Mouse (Mus musculus): ENCODE data around the gene Crhr1.

The Crhr1 gene

DNA sequence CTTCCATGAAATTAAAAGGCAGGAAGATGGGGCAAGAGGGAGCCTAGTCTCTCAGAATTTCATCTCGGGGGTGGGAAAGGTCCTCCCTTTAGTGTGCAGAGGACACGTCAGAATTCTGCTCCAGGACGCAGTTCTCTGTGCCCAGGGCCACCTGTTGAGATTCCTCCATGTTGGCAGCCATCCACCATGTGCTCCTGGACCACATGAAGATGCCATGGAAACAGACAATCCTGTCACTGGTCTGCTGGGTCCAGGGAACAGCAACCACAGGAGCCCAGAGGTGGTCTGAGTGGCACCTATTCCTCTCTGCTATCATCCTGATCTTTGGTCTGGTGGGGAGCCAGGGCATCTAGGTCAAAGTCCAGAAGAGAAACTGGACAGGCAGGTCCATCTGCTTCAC, 6.3 kb downstream of the Crhr1 start:
- no peak for DNase-seq (ENCODE audit: low read depth)

DNA sequence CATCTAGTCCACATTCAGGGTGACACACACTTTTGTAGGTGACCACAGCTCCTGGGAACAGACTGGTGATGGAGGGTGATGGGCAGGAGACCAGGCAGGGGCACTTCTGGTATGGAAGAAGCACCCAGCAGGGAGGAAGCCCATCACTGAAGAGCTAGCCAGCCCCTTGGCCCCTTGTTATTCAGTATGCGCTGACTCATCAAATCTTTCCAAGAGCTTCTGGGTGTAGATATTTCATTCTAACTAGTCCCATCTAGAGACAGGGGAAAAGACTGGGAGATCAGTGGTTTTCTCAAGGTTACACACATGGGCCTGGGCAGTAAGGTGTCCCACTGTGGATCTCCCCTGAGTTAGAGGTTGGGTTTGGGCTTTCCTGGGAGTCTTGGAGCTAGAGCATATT, 12.3 kb downstream of the Crhr1 start:
- no peak for DNase-seq (ENCODE audit: low read depth)

- DNase-seq (ENCODE audit: low read depth): no peak
Observed at GRCm38 (mm10) chr11:104148787-104149186, 16.1 kb downstream of the Crhr1 start.

DNA sequence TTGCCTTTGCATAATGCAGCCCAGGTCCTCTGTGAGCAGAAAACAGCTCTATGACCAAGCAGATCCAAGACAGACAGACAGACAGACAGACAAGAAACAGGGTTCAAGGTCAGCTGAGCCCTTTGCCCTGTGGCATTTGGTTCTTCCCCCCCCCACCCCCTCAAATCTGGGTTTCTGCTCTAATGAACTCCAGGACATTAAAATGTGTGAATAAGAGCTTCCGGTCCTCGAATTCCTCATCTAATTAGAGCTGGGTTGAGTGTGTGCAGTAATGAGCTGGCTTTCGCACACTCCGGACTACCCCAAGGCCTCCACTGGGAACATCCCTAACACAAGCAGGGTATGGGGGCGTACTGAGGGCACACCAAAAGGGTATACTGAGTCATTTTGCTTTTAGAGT, 18.3 kb downstream of the Crhr1 start:
- DNase-seq (ENCODE audit: low read depth): no peak

DNA sequence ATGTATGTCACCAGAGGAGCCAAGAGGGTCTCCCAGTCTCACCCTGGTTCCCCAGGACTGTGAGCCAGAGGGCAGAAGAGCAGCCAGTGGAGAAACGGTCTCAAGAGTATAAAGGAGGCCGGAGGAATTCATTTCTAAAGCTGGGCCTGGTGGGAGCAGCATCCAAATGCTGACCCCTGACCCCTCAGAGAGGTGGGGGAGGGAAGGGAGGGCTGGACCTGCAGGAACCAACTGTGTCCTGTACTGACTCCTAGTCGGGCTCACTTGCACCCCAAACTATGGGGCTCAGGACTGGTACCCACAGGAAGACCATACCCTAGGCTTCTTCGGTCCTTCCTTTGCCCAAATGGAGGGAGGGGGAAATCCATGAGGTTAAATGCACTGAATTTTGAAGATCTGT, 21.7 kb downstream of the Crhr1 start:
- no peak for DNase-seq (ENCODE audit: low read depth)

DNA sequence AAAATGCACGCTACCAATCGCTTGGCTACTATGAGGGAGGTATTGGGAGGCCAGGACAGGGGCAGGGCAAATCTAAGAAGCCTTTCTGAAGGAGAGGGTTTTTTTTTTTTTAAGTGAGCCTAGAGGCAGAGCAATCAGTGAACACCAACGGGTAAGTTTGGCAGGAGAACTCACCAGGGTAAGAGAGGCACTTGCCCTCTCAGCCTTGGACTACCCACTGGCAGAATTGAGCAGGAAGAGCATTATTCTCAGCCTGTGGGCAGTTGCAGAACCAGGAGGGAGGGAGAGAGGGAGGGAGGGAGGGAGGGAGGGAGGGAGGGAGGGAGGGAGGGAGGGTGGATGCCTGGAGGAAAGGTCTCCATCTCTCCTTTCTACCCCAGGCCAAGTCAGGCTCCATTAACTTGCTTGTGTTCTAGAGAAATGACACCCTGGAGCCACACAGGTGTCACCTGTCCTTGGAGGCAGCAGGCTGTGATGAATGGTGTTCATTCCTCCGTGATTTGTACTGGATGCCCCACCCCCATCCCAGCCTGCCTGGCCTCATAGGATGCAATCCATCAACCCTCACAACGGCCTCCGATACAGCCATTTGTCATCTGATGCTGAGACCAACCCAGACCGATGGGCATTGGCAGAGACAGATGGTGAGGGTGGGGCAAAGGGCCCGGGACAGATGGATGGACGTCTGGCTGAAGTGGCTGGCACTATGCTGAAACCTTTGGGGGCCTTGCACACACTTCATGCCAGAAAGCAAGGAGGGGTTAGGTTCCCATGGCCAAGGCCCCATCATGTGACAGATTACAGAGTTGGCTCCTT, 22.4 kb downstream of the Crhr1 start:
- no peak for DNase-seq (ENCODE audit: low read depth)

DNA sequence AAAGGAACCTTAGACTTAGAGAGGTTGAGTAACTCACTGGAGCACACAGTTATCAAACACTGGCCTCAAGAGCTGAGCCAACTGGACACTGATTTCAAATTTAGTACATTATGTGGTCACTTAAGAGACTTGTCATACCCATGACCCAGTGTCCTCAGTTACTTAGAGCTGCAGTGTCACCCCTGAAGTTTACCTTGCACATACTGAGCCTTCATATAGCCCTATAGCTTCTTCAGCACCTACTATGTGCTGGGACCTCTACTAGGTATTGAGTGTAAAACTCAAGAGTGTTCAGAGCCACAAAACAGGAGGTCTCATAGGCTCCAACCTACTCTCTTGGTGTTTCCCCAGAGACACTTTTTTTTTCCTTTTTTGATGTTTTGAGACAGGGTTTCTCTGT, 23.2 kb downstream of the Crhr1 start:
- no peak for DNase-seq (ENCODE audit: low read depth)

DNA sequence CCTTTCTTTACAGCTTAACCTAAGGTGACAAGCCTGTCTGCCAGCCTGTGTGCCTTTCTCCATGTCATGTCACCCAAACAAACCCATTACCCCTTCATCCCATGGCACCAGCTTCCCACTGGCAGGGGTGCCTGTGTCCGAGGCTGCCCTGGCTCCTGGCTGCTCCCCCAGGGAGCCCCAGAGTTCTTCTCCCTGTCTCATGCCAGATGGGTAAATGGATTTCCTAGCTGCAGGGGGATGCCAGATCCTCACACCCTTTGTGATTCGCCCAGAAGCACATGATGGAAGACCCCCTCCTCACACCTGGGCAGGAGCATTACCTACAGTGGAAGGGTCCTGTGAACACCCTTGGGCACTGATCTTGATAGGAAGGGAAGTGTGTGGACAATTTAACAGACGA, 23.7 kb downstream of the Crhr1 start:
- no peak for DNase-seq (ENCODE audit: low read depth)

GRCm38 (mm10) chr11:104157603-104158259, 25.1 kb downstream of the Crhr1 start:
- DNase-seq (ENCODE audit: low read depth): no peak

DNA sequence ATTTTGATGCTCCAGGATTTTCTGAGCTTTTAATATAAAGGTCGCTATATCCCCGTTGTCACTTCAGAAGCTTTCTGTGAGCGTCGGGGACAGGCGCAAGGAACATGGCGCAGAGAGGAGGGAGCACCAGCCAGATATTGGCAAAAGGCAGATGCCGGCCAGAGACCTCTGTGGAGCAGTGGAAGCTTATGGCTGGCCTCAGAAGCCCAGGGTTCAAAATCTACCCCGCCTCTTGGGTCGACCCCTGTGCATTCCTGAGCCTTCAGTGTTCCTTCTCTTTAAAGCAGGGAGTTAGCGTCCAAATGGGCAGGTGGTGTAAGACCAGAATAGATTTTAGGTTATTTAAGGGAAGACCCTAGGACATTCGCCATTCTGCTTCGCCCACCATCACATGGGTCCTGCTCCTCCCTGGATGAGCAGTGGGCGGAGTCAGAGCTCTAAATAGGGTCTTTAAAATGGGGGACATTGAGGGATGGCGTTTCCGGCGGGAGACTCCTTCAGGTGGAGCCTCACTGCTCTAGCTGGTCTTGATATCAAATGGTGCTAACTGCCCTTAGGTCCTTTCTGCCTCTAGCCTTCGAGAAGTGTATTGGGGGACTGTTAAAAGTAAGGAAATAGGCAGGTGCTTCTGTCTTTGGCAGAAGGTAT, 25.7 kb downstream of the Crhr1 start:
- DNase-seq (ENCODE audit: low read depth): no peak

DNA sequence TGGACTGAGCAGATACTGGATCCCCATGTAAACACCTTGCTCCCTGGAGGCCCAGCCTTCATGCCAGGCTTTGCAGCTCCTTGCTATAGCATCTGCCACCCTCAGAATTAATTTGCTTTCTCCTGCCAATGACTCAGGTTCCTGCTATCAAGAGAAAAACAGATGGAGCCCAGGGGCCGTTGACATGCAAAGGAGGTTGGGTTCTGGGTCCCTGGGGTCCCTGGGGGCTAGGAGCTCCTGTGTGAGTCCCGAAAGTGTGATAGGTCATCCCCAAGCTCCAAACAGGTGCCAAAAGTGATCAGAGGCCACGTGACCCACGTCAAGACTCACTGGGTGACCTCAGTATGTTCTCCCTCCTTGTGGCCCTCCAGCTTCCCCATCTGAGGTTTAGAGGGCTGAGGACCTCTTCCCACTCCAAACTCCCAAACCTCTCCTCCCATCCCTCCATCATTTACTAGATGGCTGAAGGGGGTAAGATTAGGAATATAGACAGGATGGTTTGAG, 27.2 kb downstream of the Crhr1 start:
- no peak for DNase-seq (ENCODE audit: low read depth)

DNA sequence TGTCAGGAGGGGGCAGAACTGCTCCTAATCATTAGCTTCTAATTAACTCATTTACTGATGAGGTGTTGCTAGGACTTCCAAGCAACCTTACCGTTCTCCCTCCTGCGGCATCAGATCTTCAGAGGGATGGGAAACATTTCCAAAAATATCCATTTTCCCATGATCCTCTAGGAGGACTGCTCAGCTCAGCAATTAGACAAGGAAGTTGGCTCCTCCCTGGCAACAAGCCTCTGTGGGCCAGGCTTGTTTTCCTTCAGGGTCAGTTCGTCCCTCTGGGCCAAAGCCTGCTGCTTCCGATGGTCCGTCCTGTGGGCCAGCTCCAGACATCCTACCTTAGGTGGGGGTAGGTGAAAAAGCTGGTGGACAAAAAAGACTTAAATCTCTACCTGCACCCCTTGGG, 28.5 kb downstream of the Crhr1 start:
- DNase-seq (ENCODE audit: low read depth): no peak

DNA sequence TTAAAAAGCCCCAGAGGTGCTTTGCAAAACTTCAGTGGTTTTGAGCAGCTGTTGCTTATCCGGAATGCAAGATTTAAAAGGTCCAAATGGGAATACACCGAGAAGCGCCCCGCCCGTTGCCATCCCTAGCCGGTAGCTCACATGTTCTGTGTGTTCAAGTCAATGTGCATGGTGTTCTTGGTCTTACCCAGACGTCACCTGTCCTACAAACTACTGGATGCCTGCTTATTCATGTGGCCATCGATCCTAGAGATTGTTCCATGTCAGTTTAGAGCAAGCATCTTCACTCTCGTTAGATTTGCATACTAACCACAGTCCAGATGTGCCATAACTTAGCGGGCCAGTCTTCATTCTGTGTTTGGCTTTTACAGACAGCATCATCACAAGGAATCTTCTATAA, 31.6 kb downstream of the Crhr1 start:
- DNase-seq (ENCODE audit: low read depth): no peak

GRCm38 (mm10) chr11:104171281-104171781, 38.7 kb downstream of the Crhr1 start:
- no peak for DNase-seq (ENCODE audit: low read depth)

DNA sequence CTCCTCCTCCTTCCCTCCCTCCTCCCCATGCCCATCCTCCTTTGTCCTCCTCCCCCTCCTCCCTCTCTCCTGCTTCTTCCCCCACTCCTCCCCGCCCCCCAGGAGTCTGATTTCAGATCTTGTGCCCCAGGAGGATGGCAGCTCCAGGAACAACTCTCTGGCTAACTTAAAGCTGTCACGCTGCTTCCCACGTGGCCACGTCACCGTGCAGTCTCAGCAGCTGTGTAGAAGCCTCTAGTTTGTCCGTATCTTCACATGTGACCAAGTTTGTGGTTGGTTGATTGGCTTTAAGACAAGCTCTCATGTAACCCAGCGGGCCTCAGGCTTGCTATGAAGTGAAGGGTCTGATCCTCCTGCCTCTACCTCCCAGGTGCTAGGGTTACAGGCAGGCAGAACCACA, 46.2 kb downstream of the Crhr1 start:
- no peak for DNase-seq (ENCODE audit: low read depth)

GRCm38 (mm10) chr11:104179804-104180203, 47.1 kb downstream of the Crhr1 start:
- no peak for DNase-seq (ENCODE audit: low read depth)

DNA sequence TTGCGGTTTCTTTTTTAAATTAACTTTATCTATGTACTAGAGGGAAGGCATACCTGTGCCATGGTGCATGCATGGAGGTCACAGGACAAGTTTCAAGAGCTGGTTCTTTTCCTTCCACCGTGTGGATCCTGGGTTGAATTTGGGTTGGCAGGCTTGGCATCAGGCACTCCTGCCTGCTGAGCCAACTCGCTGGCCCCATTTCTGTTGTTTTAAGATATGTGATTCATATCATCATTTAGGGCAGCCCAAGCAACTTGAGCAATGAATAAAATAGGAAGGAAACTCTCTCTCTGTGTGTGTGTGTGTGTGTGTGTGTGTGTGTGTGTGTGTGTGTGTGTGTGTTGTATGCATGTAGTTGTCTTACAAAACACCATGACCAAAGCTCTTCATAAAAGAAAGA, 49.5 kb downstream of the Crhr1 start:
- DNase-seq (ENCODE audit: low read depth): no peak

DNA sequence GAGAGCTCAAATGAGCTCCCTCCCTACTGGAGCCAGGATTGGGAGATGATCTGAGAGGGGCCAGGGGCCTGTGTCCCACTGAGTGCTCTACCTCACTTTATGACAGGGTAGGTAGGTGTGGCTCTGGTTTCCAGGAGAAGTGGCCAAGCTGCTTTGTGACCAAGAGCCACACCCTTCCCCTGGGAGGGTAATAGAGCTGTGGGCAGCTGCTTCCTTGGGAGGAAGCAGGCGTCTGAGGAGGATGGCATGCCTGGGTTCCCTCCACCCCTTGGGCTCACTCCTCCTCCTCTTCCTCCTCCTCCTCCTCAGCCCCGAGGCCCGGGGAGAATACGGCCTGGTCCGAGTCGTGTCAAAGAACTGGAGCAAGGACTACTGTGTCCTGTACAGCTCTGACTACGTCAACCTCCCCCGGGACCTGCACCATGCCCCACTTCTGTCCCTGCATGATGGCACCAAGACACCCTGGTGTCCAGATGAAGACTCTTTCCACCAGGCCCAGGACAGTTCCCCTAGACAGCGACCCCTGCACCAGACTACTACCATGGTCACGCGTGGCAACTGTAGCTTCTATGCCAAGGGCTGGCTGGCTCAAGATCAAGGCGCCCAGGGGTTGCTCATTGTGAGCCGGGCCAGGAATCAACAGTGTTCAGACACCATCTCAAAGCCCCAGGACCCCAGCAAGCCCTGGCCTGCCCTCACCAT, 53.6 kb downstream of the Crhr1 start, which contains the start of gene Sppl2c:
Gene Sppl2c (plus strand): TSS at position 193 of the 702 bp plus-strand sequence.
- DNase-seq (ENCODE audit: low read depth): no peak

GRCm38 (mm10) chr11:104186837-104187150, 54.1 kb downstream of the Crhr1 start:
- no peak for DNase-seq (ENCODE audit: low read depth)

- no peak for DNase-seq (ENCODE audit: low read depth)
Observed at GRCm38 (mm10) chr11:104187766-104188165, 55.1 kb downstream of the Crhr1 start.

DNA sequence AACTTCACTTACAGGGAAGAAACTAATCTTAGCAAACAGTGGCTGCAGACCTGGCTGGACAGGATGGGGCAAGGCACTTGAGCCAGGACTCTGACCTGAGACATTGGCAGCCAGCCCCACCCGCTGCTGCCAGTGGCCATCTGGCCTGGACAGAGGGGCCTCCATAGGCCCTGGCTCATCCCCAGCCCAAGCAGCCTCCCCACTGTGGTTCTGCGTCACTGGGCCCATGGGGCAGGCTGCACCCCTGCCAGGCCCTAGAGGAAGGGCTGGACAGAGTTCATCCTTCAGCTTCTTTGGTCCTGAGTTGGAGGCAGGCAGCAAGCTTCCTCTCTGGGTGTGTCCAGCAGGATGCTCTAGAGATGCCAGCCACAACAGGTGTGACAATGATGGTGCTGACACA, 57.4 kb downstream of the Crhr1 start:
- no peak for DNase-seq (ENCODE audit: low read depth)

DNA sequence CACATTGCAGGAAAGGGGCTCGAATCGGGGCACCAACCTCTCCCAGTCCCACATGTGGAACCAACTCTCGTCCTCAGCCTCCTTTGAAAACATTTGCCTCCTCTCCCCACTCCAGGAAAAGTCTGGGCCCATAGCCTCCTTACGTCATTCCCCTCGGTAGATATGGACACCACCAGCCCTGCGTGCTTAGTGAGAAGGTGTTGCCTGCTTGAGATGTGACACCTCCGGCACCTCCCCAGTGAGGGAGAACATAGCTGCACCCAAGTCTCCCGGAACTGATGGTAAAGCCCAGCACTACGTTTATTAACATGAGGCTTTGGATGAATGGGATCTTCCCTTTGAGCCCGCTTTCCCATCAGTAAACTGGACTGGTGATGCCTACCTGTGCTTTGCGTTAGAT, 62.7 kb downstream of the Crhr1 start:
- no peak for DNase-seq (ENCODE audit: low read depth)

Measured in fibroblast of lung, adult 2 months (primary cell).